Mouse (Mus musculus): ENCODE data around the gene Pabpn1.
"Not testable (repeated sequence)": the region's sequence is repeated elsewhere in the genome, so short reads cannot be mapped to it uniquely, and the experiment has no call there.

Pabpn1 gene

GRCm38 (mm10) chr14:54936831-54937160, 44.5 kb downstream of the Pabpn1 start:
- in situ Hi-C loops (cut with MboI, MseI) = loop anchor here (5.0 kb wide), 1 partner anchor 89 kb away; no protein-coding TSS in a partner anchor

- in situ Hi-C loops (cut with MboI, MseI) = loop anchor here (5.0 kb wide), 1 partner anchor 90 kb away; no protein-coding TSS in a partner anchor
Observed at GRCm38 (mm10) chr14:54937361-54938182, 45.3 kb downstream of the Pabpn1 start.

DNA sequence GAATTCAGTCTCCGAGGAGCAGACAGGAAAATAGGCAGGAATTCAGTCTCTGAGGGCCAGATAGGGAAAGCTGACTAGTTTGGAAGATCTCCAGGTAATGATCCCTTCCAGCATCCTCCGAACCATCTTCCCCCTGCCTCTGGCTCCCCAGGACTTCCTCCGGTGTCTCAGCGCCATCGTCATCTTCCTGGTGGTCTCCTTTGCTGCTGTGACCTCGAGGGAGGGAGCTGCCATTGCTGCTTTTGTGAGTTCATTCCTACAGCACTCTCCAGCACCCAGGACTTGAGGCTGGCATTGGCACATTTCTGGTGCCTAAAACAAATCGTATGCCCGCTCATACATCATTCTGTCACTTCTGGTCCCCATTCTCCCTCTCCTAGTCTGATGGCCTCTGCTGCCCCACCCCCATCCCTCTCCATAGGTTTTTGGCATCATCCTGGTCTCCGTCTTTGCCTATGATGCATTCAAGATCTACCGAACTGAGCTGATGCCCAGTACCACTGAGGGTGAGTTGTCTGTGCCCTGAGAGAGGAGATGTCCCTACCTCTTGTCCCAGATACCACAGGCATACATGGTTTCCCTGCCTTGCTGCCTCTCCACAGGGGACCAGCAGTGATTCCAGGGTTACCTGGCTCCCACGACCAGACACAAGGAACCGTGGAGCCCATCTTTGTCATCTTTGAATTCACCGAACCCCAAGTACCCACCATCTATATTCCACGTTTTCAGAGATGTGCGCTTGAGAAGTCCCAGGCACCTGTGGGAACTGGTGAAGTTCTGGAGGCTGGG, 46.3 kb downstream of the Pabpn1 start:
- in situ Hi-C loops (cut with MboI, MseI) = loop anchor here (5.0 kb wide), 1 partner anchor 91 kb away; no protein-coding TSS in a partner anchor

DNA sequence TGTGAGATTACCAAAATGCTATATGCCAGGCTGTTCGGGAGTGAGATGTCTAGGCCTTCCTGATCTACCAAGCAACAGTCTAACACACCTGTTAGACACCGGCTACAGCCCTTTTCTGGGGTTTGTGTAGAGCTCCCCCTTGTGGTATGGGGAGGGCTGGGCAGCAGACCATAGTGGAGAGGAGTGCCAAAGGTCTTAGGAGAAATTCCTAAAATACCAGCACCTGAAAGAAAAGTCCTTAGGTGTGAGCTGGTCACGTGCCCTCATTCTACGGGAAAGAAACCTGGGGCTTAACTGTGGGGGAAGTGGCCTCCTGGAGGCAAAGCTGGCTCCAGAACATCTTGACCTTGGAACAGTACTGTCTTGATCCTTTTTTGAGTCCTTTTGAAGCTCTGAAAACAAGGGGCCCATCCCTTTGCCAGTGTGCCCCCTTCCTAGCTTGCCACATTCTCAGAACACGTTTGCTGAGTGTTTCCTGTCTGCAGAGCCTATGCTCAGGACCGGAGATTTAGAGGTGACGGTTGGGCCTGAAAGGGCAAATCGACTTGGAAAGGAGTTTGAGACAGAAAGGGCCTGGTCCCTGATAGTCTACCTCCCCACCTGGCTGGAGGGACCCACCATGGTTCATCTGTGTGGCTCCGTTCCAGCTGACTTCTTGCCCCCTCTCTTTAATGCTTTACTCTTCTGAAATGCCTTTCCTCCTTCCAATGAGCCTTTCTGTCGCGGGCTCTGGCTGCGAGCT, 47.3 kb downstream of the Pabpn1 start:
- in situ Hi-C loops (cut with MboI, MseI) = loop anchor here (5.0 kb wide), 1 partner anchor 92 kb away; no protein-coding TSS in a partner anchor

- in situ Hi-C loops (cut with MboI, MseI) = no loop called here
Observed at GRCm38 (mm10) chr14:54940176-54940530, 47.9 kb downstream of the Pabpn1 start.

DNA sequence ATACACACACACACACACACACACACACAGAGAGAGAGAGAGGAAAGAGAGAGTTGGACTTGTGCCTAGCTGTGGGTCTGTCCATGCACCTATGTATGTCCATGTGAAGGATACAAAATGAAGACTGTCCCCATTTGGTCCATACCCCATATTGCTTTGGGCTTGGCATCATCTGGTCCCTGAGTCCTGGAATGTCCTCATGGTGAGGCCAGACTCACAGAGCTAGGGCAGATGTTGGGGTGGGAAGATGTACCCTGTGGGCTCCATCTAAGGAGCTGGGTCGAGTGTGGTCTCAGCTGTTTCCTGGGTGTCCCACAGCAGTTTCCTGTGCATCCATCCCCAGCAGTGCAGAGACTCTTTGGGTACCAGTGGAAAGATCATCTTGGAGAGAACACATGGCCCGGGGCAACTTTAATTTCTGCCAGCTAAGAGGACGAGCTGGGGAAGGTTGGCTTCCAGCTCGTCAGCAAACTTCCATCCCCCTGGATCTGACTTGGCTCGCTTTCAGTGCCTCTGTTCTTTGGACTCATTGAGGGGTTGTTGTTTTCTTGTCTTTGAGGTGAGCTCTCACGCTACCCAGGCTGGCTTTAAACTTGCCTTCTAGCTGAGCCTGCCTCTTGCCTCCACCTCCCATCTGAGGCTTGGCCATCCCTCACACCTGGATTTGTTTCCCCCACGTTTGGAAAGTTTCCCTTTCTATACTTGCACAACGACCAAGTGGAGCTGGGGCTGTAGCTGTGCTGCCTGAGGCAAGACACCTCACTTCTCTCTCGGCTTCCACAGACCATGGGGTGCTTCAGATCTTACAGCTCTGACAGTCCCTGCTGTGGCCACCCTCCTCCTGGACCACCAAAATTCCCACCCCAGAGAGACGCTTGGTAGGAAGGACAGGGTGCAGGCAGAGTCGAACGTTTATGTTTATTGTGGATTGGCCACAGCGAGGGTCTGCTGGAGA, 49.0 kb downstream of the Pabpn1 start:
- in situ Hi-C loops (cut with MboI, MseI) = no loop called here

- in situ Hi-C loops (cut with MboI, MseI) = no loop called here
Observed at GRCm38 (mm10) chr14:54942479-54942878, 50.2 kb downstream of the Pabpn1 start.

- in situ Hi-C loops (cut with MboI, MseI) = no loop called here
Observed at GRCm38 (mm10) chr14:54943971-54944370, 51.7 kb downstream of the Pabpn1 start.

DNA sequence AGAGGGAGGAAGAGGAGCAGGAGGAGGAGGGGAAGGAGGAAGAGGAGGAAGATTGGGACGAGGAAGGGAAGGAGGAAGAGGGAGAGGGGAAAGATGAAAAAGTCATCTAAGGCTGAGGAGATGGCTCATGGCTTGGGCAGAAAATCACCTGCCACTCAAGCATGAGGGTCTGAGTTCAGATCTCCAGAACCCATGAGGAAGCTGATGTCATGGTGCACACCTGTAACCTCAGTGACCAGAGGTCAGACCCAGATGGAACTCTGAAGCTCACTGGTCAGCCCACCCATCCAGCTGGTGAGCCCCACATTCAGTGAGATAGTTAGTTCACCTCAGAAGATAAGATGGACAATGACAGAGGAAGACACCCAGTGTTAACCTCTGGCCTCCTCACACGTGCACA, 52.6 kb downstream of the Pabpn1 start:
- in situ Hi-C loops (cut with MboI, MseI) = no loop called here

- in situ Hi-C loops (cut with MboI, MseI) = no loop called here
Observed at GRCm38 (mm10) chr14:54945975-54946704, 53.8 kb downstream of the Pabpn1 start.

GRCm38 (mm10) chr14:54947008-54947407, 54.7 kb downstream of the Pabpn1 start:
- in situ Hi-C loops (cut with MboI, MseI) = not testable (repeated sequence)

Data from T-helper 1 cell (primary cell).